Mouse (Mus musculus) ovary, postnatal 36 days (tissue): Measurements from ENCODE around the gene Gria1.

Source experiments
- DNase-seq: peaks from one replicate; pipeline ENCODE4 v3.0.0; 2022; ENCODE audit warnings: low spot score, mixed read lengths

Gene Gria1

GRCm38 (mm10) chr11:57062441-57062840 is 51.3 kb downstream of the Gria1 start:
- no peak for DNase-seq

DNA sequence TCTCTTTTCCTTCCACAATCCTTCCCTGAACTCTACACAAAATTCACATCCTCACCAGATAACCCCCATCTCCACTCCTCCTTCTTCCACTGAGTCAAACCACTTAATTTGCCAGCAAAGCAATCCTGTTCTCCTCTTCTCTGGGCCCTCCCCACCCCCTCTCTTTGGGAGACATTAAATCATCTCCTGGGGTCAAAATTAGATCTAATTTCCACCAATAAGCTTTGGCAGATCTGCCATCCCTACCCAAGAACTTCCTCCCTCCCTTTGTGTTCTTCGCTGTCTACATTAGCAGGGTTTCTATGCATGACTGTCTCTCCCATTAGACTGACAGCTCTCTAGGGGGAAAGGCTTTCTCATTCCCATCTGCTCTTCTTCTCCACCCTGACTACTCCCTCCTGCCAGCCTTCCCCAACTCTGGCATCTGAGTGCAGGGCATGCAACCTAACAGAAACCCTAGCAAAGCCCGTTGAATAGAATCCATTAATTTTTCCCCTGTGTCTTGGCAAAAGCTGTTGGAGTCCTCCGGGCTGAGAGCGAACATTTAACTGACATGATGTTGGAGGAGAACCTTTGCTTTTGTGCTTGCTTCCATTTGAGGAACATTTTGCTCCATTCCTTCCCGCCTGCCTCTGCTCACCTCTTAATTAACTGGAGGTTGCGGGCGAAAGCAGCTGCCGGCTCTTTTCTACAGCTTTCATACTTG is 59.2 kb downstream of the Gria1 start:
- DNase-seq: no peak

- DNase-seq: no peak
Observed at GRCm38 (mm10) chr11:57072171-57072570, 61.0 kb downstream of the Gria1 start.

GRCm38 (mm10) chr11:57079423-57079822 is 68.2 kb downstream of the Gria1 start:
- no peak for DNase-seq

- peak; percentile 6 for DNase-seq
Observed at GRCm38 (mm10) chr11:57089527-57089926, 78.3 kb downstream of the Gria1 start.

DNA sequence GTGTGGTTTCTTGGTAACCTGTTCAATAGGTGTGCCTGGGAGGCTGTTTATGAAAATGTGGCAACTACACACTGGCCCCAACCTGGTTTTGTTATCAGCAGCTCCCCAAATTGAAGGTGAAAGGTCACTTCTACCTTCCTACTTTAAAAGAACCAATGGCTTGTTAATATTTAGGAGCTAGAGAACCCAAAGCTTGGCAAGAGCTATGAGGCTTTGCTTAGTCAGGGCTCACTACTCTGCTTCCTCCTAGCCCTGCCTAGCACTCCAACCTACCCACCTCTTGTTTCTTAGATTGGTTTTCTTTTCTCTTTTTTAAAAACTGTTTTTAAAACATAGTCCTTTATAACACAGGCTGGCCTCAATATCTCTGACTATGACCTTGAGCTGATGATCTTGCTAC is 79.5 kb downstream of the Gria1 start:
- no peak for DNase-seq

DNA sequence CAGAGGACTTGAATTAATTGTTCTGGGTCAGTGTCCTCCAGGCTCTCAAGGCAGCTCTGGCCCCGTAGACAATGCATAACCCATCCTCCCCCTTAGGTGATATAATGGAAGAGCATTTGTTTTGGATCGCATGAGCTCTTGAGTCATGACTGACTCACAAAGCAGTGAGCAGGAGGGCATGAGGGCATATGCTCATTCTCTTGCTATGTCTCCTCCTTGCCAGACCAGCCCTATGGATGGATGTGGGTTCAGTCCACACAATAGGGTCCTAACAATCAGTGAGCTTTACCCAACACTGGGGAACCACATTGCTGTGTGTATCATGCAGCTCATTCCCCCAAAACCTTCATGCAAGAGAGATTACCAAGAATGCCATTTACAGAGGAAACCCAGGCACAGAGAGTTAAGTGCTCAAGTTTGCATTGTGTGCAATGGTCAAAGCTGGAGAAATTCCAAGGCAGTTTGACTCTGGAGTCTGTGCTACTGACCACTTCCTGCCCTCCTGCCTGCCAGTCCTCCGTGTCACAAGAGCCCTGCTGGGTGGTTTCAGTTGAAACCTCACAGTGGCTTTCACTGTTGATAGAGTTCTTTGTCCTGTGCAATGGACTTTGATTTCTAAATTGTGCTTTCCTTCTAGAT is 80.2 kb downstream of the Gria1 start:
- no peak for DNase-seq

- DNase-seq: no peak
Observed at GRCm38 (mm10) chr11:57100491-57100890, 89.3 kb downstream of the Gria1 start.

DNA sequence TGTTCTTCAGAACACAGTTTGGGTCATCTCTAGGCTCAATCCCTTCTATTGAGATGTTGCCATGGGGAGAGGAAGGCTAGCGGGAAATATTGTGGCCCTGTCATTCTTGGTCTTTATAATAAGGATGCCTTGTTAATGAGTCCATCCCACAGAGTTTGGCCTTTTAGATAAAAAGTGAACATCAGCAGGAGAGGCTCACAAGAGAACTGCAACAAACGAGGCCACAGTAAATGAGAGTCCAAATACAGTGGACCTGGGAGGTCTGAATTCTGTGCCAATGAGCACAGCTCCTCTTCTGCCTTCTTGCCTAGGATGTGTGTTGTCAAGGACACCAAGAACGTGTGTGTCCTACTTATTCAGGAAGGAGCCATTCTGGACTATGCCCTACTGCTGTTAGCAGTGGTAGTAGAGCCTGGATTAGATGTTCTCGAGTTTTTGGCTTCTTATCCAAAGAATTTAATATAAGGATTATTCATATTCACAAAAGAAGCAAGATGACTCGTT is 92.6 kb downstream of the Gria1 start:
- no peak for DNase-seq

- DNase-seq: no peak
Observed at GRCm38 (mm10) chr11:57105683-57106082, 94.5 kb downstream of the Gria1 start.

DNA sequence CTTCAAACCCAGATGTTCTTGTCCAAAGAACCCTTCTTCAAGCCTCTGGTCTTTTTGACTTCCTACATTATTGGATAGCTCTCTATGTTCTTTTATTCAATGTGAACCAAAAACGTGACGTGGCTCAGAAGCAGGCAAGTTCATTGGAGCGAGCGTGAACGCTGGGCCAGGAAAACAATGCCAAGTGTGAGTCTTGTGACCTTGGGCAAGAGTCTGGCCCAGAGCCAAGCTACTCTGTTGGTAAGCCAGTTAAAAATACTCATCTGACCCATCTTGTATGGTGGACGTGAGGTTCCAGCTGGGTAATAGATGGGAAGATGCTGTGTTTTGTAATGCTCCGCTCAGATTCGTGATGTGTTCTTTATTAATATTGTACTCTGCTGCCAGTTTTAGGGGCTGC is 101.2 kb downstream of the Gria1 start:
- no peak for DNase-seq

- no peak for DNase-seq
Observed at GRCm38 (mm10) chr11:57114410-57114809, 103.2 kb downstream of the Gria1 start.

DNA sequence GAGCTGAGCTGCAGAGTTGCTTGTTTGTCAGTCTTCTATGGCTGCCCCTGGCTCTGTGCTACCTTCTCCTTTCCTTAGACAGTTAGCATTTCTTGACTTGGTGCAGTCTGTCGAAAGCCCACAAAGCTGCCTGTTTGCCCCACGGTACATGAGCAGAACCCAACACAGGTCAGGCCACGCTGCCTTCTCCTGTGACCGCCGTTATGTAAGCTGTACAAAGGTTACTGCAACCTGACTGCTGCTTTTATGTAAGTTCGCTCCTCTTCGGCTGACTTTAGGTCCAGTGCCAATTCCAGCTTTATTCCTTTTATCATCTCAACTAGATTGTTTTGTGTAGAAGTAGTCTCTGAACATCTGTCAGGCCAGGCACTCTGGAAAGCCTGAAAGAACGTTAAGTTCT is 115.9 kb downstream of the Gria1 start:
- DNase-seq: no peak

DNA sequence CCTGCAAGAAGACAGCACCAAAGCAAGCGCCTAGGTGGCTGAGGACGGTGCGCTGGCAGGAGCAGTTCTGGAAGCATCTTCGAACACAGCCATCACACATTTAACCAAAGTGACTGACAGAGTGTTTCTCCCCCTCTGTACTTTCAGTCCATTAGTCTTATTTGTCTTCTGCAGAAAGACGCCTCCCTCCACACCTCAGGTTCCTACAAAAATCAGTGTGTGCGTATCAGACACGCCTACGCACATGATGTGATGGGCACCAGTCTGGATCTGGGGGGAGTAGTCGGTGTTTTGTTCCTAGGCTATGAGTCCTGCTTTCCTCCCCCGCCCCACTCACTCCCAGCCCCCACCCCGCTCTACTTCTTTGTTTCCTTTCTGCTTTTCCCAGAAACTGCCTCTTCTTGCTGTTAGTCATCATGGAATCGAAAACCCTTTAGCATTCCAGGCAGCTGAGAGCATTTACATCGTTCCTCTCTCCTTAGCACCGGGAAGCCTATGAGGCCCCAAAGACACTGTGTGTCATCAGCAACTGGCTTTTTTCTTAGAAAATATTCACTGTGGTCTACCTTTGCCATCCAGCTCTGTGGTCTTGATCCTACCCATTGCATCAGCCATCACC is 129.1 kb downstream of the Gria1 start:
- no peak for DNase-seq

DNA sequence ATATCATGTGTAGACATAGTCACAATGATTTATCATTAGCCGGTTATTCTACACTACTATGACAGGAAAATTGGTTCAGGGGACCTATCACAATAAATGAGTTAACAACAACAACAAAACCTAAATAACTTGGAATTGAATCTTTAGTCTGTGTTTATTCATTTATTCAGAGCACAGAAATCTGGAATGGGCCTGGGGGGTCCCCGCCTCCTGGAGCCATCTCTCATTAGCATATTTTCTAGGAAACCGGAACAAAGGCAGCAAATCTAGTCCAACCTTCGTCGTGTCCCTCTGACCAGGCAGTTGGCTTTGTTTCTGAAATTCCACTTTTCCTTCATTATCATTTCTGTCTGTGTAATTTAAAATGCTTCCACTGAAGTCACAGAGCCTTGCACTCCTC is 132.5 kb downstream of the Gria1 start:
- no peak for DNase-seq

DNA sequence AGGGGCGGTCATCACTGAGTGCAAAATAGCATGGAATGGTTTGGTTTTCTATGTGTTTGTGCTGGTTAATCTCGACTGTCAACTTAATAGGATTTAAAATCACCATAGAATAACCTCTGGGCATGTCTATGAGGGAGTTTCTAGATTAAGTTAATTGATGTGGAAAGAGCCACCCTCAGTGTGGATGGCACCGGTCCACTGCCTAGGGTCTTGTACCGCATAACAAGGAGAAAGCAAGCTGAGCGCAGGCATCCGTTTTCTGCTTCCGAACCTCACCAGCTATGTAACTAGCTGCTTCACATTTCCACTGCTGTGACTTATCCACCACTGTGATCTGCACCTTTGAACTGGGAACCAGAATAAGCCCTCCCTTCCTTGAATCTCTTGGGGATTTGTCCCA is 134.0 kb downstream of the Gria1 start:
- no peak for DNase-seq

- DNase-seq: no peak
Observed at GRCm38 (mm10) chr11:57145704-57146103, 134.5 kb downstream of the Gria1 start.

DNA sequence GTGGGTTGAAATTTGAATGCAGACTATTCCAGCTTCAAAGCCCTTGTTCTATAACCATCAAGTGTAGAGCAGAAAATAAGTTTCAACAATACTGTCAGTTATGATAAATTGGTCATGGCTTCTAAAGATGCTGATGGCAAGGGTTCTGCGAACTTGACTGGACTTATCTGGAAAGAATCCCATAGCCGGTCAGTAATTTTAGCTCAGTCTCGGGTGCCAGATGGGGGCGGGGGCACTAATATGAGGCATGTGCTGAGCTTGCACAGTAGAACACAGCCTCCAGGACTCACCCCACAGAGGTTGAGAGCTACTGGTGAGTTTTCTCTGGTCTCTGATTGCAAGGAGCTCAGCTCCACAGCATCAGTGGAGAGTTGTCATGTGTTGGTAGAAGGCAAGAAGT is 140.5 kb downstream of the Gria1 start:
- no peak for DNase-seq

- no peak for DNase-seq
Observed at GRCm38 (mm10) chr11:57154998-57155397, 143.8 kb downstream of the Gria1 start.

DNA sequence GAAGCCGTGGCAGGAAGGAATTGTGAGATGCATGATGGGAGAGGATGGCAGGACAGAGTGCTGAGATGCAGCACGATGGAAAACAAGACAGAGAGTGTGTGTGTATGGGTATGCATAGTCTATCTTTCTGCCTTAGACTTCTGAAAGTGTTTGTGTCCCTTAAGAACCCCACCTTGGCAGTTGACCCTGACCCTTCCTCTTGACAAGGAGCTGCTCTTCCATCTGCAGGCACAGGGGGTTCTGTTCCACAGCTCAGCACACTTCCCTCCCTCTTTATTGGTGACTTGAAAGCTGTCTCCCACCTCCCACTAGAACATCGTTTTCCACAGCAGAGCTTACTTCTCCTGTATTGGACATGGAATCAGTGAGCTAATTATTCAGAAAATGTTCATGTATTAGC is 148.2 kb downstream of the Gria1 start:
- DNase-seq: no peak

DNA sequence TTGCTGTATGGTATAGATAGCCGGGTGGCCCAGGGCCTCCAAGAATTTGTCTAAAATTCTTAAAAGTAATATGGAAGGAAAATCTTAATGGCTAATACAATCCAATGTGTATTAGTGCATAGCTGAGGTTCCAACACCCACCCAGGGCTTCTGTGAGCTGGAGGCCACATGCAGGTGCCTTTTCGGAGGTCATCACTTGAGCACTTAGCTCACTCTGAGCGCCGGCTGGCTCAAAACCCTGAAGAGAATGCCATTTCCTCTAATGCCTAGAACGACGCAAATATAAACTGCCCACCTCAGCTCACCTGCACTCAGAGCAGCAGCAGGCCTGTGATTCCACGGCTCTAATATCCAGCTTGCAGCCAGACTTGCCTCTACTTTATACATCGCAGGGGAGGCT is 148.9 kb downstream of the Gria1 start:
- no peak for DNase-seq

DNA sequence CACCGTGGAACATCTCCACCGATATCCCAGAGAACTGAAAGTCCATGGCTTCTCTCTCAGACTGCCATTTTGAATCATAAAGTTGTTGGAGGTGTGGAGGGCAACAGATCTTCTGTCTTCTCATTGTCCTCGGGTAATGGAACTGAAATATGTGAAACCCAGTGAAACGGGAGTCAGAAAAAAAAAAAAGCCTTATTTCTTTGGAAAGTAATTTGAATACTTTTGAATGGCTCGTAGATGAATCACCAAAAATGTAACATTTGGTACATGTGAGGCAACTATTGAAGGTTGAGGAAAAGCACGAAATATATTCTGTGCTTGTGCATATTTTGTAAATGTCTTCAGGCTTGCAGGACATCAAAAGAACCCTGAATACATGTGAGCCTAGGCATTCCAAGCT is 151.7 kb downstream of the Gria1 start:
- DNase-seq: no peak

DNA sequence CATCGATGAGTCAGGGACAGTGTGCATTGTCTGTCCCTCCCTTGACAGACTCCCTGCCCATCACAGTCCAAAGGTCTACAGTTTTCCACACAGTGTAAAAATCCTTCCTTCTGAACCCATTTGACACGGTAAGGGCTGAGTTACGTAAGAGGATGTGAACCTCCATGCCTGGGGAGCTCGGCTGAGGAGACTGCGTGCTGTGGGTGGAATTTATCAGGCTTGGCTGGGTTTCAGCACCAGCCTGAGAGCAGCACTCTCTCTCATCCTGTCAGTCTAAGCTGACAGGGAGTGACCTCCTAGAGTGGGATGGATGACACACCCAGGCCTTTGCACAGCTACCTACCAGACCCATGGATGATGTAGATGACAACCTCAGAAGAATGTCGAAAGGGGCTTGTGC is 158.9 kb downstream of the Gria1 start:
- no peak for DNase-seq
